Mouse (Mus musculus) hindbrain, embryonic 16.5 days (tissue): ENCODE measurements around the gene Usp26. TPM values are rescaled to one million over a fixed set of nuclear protein-coding genes. Genes with fewer than 3 reads are reported as not detected.

ENCODE experiments used
- ATAC-seq: fragments of 200-750 bp; cut with Nextera tagmentation; 2 replicates; pipeline ENCODE4 v1.8.0; 2017; ENCODE audit warnings: moderate TSS enrichment, moderate library complexity
- H3K27ac ChIP-seq: fragments of 300-500 bp; sonication (generic); 2 replicates; pipeline ENCODE4 v1.5.1; 2014; ENCODE audit warnings: low read depth, mild to moderate bottlenecking, control low read depth, low read length, moderate library complexity
- H3K27me3 ChIP-seq: fragments of 300-500 bp; sonication (generic); replicated peaks from 2 replicates; pipeline ENCODE4 v1.6.1; 2014; ENCODE audit warnings: low read length; ENCODE audit not compliant: control insufficient read depth, insufficient read depth
- H3K36me3 ChIP-seq: fragments of 300-500 bp; sonication (generic); 2 replicates; pipeline ENCODE4 v1.6.1; 2014; ENCODE audit warnings: mild to moderate bottlenecking, low read length, moderate library complexity, mixed read lengths; ENCODE audit not compliant: control insufficient read depth, insufficient read depth
- H3K4me1 ChIP-seq: fragments of 300-500 bp; sonication (generic); 2 replicates; pipeline ENCODE4 v1.6.1; 2014; ENCODE audit warnings: low read depth, low read length; ENCODE audit not compliant: control insufficient read depth, insufficient read depth
- H3K4me2 ChIP-seq: fragments of 300-500 bp; sonication (generic); 2 replicates; pipeline ENCODE4 v1.6.1; 2014; ENCODE audit warnings: mild to moderate bottlenecking, low read length, control low read depth, moderate library complexity
- H3K4me3 ChIP-seq: fragments of 300-500 bp; sonication (generic); 2 replicates; pipeline ENCODE4 v1.5.1; 2014; ENCODE audit warnings: mild to moderate bottlenecking, low read length, control low read depth, moderate library complexity
- H3K9ac ChIP-seq: fragments of 300-500 bp; sonication (generic); 2 replicates; pipeline ENCODE4 v1.6.1; 2014; ENCODE audit warnings: low read depth, mild to moderate bottlenecking, control low read depth, low read length, moderate library complexity
- H3K9me3 ChIP-seq: fragments of 300-500 bp; sonication (generic); 2 replicates; pipeline ENCODE4 v1.6.1; 2014; ENCODE audit warnings: mild to moderate bottlenecking, low read length, moderate library complexity; ENCODE audit not compliant: control insufficient read depth
- WGBS: fragments of 180-500 bp; shearing (Covaris S2); extraction: QIAGEN DNeasy Blood & Tissue Kit; methylation state at CpG from one replicate; pipeline ENCODE4 v1.1.7; 2014; 5-methylcytosine and 5-hydroxymethylcytosine counted together
- polyA plus RNA-seq: library from polyadenylated mRNA; unstranded; fragments of >200 nt; fragmentation: Nextera tagmentation; extraction: Ambion mirVana; gene quantifications from 2 replicates; pipeline ENCODE4 v1.2.1, GENCODE M21; 2015

The Usp26 gene
- polyA plus RNA-seq, result not detected in 2 replicates

- no peak within 1 kb of the TSS for H3K9ac ChIP-seq
- H3K9me3 ChIP-seq, result no peaks in the 10 kb centered on the region
- no peak for ATAC-seq
- no peak within 1 kb of the TSS for H3K4me2 ChIP-seq
- H3K27me3 ChIP-seq, result no peaks in the 10 kb centered on the region
- H3K4me3 ChIP-seq, result no peak within 1 kb of the TSS
- H3K4me1 ChIP-seq, result no peaks in the 10 kb centered on the region
- WGBS, result 94% methylated on average over 6 of the region's 6 CpGs
- no peaks in the 10 kb centered on the region for H3K36me3 ChIP-seq
- H3K27ac ChIP-seq, result no peak within 1 kb of the TSS
Measured at GRCm38 (mm10) chrX:51801133-51801532, at the start of gene Usp26. Gene Usp26 (minus strand): TSS chrX:51801233.

GRCm38 (mm10) chrX:51814466-51815247 is 13.6 kb upstream of the Usp26 start:
- Histone ChIP-seq H3K4me1 (no peaks in the 10 kb centered on the region), H3K27ac (no peak overlapping the region), H3K4me3 (no peak overlapping the region), H3K27me3 (no peaks in the 10 kb centered on the region), H3K4me2 (no peak overlapping the region), H3K9ac (no peak overlapping the region), H3K9me3 (no peaks in the 10 kb centered on the region), H3K36me3 (no peaks in the 10 kb centered on the region)
- ATAC-seq, result no peak
- 57% methylated on average over 3 of the region's 3 CpGs for WGBS

GRCm38 (mm10) chrX:51767457-51767856 is 33.6 kb downstream of the Usp26 start:
- H3K27me3 ChIP-seq, result no peaks in the 10 kb centered on the region
- no peak for ATAC-seq
- H3K4me2 ChIP-seq, result no peak overlapping the region
- H3K9me3 ChIP-seq, result no peaks in the 10 kb centered on the region
- H3K36me3 ChIP-seq, result no peaks in the 10 kb centered on the region
- H3K27ac ChIP-seq, result no peak overlapping the region
- no peak overlapping the region for H3K9ac ChIP-seq
- H3K4me1 ChIP-seq, result no peaks in the 10 kb centered on the region
- WGBS, result 0% methylated on average over 1 of the region's 1 CpGs
- no peak overlapping the region for H3K4me3 ChIP-seq

- WGBS, result 67% methylated on average over 2 of the region's 2 CpGs
- H3K27me3 ChIP-seq, result no peaks in the 10 kb centered on the region
- no peaks in the 10 kb centered on the region for H3K9me3 ChIP-seq
- H3K4me3 ChIP-seq, result no peak overlapping the region
- no peaks in the 10 kb centered on the region for H3K36me3 ChIP-seq
- ATAC-seq, result no peak
- H3K4me1 ChIP-seq, result no peaks in the 10 kb centered on the region
- no peak overlapping the region for H3K27ac ChIP-seq
- H3K4me2 ChIP-seq, result no peak overlapping the region
- H3K9ac ChIP-seq, result no peak overlapping the region
Measured at GRCm38 (mm10) chrX:51736450-51736849, 64.6 kb downstream of the Usp26 start.

- 78% methylated on average over 8 of the region's 8 CpGs for WGBS
- no peaks in the 10 kb centered on the region for H3K36me3 ChIP-seq
Measured at GRCm38 (mm10) chrX:51714086-51714745, 86.8 kb downstream of the Usp26 start.

GRCm38 (mm10) chrX:51712996-51713395 is 88.0 kb downstream of the Usp26 start:
- H3K4me2 ChIP-seq, result no peak overlapping the region
- no peak overlapping the region for H3K9ac ChIP-seq
- H3K27me3 ChIP-seq, result no peaks in the 10 kb centered on the region; the same call in 1 of the 2 replicates
- H3K9me3 ChIP-seq, result no peaks in the 10 kb centered on the region
- H3K4me1 ChIP-seq, result no peaks in the 10 kb centered on the region
- no peak overlapping the region for H3K27ac ChIP-seq
- 71% methylated on average over 1 of the region's 1 CpGs for WGBS
- ATAC-seq, result no peak
- no peaks in the 10 kb centered on the region for H3K36me3 ChIP-seq
- no peak overlapping the region for H3K4me3 ChIP-seq

More at GRCm38 (mm10) chrX:51714086-51714745, 86.8 kb downstream of the Usp26 start:
- no peak overlapping the region for H3K27ac ChIP-seq
- no peaks in the 10 kb centered on the region for H3K9me3 ChIP-seq
- no peaks in the 10 kb centered on the region for H3K4me1 ChIP-seq
- no peak for ATAC-seq
- no peak overlapping the region for H3K4me3 ChIP-seq
- H3K9ac ChIP-seq, result no peak overlapping the region
- H3K4me2 ChIP-seq, result no peak overlapping the region
- H3K27me3 ChIP-seq, result no peaks in the 10 kb centered on the region; the same call in 1 of the 2 replicates

Other genes with a start within 250 kb of the Usp26 start
- gene Hs6st2, start 119.4 kb downstream of the Usp26 start, polyA plus RNA-seq, result 49.7 and 52.1 TPM in 2 replicates
- gene 1700080O16Rik, start 171.5 kb upstream of the Usp26 start, polyA plus RNA-seq, result not detected in 2 replicates